Mouse (Mus musculus) forebrain, embryonic 15.5 days (tissue): ENCODE results near the gene Gm16513. TPM values are rescaled to one million over a fixed set of nuclear protein-coding genes. Genes with fewer than 3 reads are reported as not detected.
"Not testable (repeated sequence)": the region's sequence is repeated elsewhere in the genome, so short reads cannot be mapped to it uniquely, and the experiment has no call there.

ENCODE experiments used
- ATAC-seq: fragments of 200-750 bp; cut with Nextera tagmentation; replicated peaks from 2 replicates; pipeline ENCODE4 v1.8.0; 2017; ENCODE audit warnings: mild to moderate bottlenecking, moderate TSS enrichment, moderate library complexity
- H3K27ac ChIP-seq: fragments of 300-500 bp; sonication (generic); replicated peaks from 2 replicates; pipeline ENCODE4 v1.5.1; 2015; ENCODE audit warnings: mild to moderate bottlenecking, inconsistent platforms
- H3K27me3 ChIP-seq: fragments of 300-500 bp; sonication (generic); 2 replicates; pipeline ENCODE4 v1.6.1; 2015; ENCODE audit warnings: inconsistent platforms
- H3K36me3 ChIP-seq: fragments of 300-500 bp; sonication (generic); 2 replicates; pipeline ENCODE4 v1.6.1; 2015; ENCODE audit warnings: mild to moderate bottlenecking, inconsistent platforms
- H3K4me1 ChIP-seq: fragments of 300-500 bp; sonication (generic); 2 replicates; pipeline ENCODE4 v1.6.1; 2015; ENCODE audit warnings: inconsistent platforms
- H3K4me2 ChIP-seq: fragments of 300-500 bp; sonication (generic); replicated peaks from 2 replicates; pipeline ENCODE4 v1.6.1; 2015; ENCODE audit warnings: mild to moderate bottlenecking, inconsistent platforms
- H3K4me3 ChIP-seq: fragments of 300-500 bp; sonication (generic); 2 replicates; pipeline ENCODE4 v1.5.1; 2015; ENCODE audit warnings: mild to moderate bottlenecking, inconsistent platforms
- H3K9ac ChIP-seq: fragments of 300-500 bp; sonication (generic); replicated peaks from 2 replicates; pipeline ENCODE4 v1.6.1; 2015; ENCODE audit warnings: mild to moderate bottlenecking, inconsistent platforms
- H3K9me3 ChIP-seq: fragments of 300-500 bp; sonication (generic); 2 replicates; pipeline ENCODE4 v1.6.1; 2016; ENCODE audit warnings: inconsistent platforms
- WGBS: fragments of 180-500 bp; shearing (Covaris S2); methylation state at CpG from one replicate; pipeline ENCODE4 v1.1.7; 2015; ENCODE audit warnings: mixed read lengths; 5-methylcytosine and 5-hydroxymethylcytosine counted together
- polyA plus RNA-seq: library from polyadenylated mRNA; unstranded; fragments of >200 nt; fragmentation: Nextera tagmentation; extraction: Ambion mirVana; gene quantifications from 2 replicates; pipeline ENCODE4 v1.2.1, GENCODE M21; 2015

Gene Gm16513
- not detected in 2 replicates for polyA plus RNA-seq

GRCm38 (mm10) chr5:95182324-95182723 is at the start of gene Gm16513:
Gm16513 (plus strand) TSS chr5:95182624.
- not testable (repeated sequence) for H3K4me1 ChIP-seq, H3K9ac ChIP-seq, H3K27me3 ChIP-seq, ATAC-seq, H3K4me3 ChIP-seq, H3K9me3 ChIP-seq, H3K36me3 ChIP-seq, H3K27ac ChIP-seq, H3K4me2 ChIP-seq
- no CpG with 5 or more reads among the region's 1 CpGs for WGBS

Other genes with a start within 250 kb of the Gm16513 start
- gene Gm6367, start 194.0 kb upstream of the Gm16513 start, polyA plus RNA-seq, result not detected in 2 replicates
- gene Gm7942, start 75.7 kb upstream of the Gm16513 start, polyA plus RNA-seq, result not detected in 2 replicates
- gene Gm10424, start 90.1 kb downstream of the Gm16513 start, polyA plus RNA-seq, result not detected in 2 replicates
- gene Gm3259, start 123.3 kb downstream of the Gm16513 start, polyA plus RNA-seq, result not detected in 2 replicates